Mouse (Mus musculus): ENCODE measurements around the gene Rab7b. TPM values are rescaled to one million over a fixed set of nuclear protein-coding genes. Genes with fewer than 3 reads are reported as not detected.

Gene Rab7b
- total RNA-seq, 4 experiments from 2014 or later, result 0.85 to 15.3 (median 5.2) TPM

DNA sequence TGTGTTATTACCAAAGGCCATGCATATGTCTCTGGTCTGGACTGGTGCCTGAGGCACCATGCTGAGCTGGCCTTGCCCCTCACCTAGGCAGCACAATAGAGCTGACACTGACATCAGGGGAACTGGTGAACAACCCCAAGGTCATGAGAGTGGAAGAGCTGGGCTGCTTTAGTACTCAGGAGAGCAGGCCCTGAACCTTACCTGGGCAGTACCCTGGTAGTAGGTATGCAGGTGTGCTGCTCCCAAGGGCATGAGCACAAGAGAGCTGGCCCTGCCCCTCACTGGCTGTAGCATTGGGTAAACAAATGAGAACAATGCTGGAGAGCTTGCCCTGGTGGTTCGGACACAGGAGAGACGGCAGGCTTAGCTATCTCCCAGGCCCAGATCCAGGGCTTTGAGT is 6.8 kb downstream of the Rab7b start:
- DNase-seq (ENCODE audit: low spot score in 2 of 2), result no peak

DNA sequence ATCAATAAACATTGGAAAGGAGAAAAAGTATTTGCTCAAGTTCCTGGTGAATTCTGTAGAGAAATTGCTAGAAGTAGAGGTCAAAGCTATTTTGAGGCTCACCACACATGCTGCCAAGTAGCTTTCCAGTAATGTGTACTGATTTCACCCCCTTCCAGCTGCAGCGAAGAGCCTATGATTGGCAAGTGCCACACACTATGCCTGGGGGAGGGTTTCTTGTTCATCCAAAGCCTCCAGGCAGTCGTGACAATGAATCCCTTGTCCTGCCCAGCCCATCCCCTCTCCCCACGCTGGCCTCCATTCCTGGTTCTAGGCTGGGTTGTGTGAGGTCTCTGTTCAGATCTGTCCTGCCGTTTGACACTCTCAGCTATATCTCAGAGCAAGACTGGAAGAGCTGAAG is 7.8 kb downstream of the Rab7b start:
- DNase-seq (ENCODE audit: low spot score in 2 of 2), result peak; percentile 30 to 35

DNA sequence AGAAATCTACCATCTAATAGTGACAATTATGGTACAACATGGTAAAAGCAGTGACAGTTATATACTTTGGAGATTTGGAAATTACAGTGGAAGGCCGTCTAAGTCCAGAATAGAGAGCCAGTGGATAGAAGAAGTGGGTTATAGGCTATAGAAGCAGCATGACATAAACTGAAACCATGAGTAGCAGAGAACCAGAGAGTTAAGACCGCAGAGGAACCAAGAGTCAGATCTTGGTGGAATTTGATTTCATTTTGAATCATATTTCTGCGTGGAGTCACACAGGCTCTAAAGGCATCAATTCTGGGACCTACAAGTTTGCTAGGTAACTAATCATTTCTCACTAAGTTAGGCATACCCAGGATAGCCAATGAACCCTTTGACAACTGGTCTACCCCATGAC is 10.3 kb downstream of the Rab7b start:
- DNase-seq (ENCODE audit: low spot score in 2 of 2), result no peak

DNA sequence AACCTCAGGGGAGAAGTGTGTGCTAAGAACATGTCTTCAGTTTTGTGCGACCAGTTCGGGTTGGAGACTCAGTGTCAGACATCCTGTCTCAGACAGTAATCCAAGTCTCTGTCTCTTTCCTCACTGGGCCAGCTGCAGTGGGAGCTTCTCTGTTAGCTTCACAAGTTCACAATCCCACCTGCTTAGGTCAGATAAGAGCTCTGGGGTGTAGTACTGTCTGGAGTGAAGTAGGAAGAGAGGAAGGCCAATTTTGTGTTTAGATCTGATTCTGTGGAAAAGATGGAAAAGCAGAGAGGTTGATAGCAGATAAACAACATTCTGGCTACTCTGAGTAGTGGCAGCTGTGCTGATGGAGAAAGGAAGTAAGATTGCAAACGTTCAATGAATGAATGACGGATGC is 11.1 kb downstream of the Rab7b start:
- DNase-seq (ENCODE audit: low spot score in 2 of 2), result no peak

DNA sequence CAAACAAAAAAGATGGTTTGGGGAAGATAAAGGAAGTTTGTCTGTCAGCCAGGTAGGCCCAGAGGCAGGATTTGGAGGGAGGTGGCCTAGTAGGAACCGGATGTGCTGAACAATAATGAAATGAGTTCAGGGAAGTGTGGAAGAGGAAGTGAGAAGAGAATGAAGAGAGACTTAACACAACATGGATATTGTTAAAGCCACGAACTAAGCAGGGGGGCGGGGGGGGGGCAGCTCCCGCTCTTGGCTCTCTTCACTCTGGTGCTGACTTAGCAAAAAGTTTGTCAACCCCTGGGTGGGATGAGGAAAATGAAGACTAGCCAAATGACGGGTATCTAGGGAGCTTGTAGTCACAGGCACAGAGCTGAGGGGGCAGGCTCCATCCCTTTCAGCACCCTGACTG is 12.0 kb downstream of the Rab7b start:
- DNase-seq (ENCODE audit: low spot score in 2 of 2), result no peak

DNA sequence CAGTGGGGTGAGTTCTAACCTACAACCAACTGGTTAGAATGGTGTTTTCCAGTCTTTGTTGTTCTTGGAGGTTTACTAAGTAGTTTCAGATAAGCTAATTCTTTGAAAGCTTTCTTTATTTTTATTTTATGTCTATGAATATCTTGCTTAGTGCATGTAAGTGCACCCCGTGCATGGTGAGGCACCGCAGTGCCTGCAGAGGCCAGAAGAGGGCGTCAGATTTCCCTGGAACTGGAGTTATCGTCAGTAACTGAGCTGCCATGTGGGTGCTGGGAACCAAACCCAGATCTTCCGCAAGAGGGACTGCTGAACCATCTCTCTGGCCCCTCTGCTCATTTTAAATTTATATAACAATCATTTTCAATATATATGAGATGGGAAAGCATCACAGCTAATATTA is 12.9 kb downstream of the Rab7b start:
- DNase-seq (ENCODE audit: low spot score in 2 of 2), result no peak

DNA sequence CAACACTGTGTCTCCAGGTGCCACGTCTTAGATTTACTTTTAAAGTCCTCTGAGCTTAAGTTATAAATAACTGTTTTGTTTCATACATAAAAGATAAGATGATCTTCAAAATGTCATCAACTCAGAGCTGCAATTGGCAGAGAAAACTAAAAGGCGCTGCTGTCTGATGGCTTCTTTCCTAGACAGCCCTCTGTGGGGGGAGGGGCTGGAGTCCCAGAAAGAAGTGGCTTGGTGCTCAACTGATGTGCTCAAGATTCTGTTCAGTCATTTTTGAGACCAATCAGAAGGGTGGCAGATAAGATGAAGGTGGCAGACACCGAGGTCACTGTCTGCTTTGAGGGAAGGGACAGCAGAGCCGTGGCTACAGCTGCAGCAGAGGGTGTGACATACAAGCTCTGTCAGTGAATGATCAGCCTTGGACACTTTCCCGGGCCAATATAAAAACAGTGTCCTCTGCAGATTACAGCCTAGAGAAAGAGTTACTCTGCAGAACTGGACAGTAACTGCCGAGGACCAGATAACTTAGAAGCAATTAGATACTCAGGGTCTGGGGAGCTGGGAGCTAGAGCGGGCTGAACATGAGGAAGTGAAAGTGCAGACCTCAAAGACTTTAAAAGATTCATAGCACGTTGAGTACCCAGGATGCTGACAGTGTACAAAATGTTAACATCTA is 13.7 kb downstream of the Rab7b start:
- no peak for DNase-seq (ENCODE audit: low spot score in 2 of 2)

DNA sequence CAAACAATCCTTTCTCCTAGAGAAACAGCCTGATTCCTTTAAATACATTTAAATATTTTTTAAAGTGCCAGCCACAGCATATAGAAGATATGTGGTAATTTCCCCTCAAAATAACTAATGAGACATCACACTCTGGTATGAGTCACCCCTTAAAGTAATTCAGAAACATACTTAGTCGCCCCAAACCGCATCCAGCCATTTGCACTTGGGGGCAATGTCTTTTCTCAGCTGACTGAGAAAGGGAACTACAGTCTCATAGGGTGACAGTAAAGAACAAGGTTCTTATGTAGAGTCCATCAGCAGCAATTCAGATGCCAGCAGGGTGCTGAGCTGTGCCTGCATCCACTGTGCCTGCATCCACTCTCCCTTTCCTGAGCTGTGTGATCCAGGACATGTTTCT is 15.0 kb downstream of the Rab7b start:
- no peak for DNase-seq (ENCODE audit: low spot score in 2 of 2)

DNA sequence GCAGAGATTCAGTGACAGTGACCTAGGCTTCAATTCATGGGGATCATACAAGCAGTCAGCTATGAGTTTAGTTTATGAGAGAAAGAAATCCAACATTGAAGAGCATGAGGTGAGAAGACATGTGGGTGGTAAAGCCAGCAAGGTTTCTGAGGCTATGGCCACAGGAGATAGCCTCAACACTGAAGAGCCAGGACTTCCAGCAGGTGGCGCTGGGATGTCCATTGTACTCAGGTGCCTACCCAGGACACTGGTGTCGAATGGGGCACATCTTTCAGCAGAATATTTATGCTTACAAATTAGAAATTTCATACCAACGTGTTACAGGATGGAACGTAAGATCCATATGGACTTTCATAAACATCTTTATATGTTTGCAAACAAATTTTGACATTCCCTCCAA is 19.8 kb downstream of the Rab7b start:
- peak in 1 of 2 experiments; percentile 28 for DNase-seq (ENCODE audit: low spot score in 2 of 2)

DNA sequence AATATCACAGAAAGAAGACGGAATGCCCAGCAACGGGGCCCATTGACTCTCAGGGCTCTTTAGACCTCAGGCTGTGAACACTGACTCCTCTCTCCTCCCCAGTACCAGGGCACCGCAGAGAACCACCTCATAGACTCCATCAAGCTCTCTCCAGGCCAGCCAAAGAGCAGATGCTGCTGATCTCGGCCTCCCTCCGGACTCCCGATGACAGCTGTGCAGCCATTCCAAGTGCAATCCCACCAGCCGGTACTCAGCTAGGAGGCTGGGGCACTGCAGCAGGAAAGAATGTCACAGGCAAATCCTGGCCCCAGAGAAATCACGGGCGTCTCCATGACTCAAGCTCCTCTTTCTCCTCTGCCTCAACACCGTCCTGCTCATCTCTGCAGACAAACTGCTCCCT is 23.0 kb downstream of the Rab7b start:
- DNase-seq (ENCODE audit: low spot score in 2 of 2), result no peak

DNA sequence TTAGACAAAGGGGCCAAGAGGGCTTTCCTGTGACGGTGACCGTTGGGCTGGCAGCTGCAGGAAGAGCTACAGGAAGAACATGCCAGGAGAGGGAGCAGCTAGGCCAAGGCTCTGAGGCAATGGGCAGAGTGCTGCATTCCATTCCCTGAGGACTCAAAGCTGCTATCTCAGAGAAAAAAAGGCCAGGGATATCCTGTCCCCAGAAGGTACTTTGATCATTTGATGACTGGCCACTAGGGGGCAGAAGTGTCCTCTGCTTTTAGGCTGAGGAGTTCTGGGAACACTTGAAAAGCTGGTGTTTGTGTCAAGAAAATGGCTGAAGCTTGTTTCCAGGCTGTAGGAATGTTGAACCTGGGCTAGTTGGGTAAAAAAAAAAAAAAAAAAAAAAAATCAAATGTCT is 23.9 kb downstream of the Rab7b start:
- DNase-seq (ENCODE audit: low spot score in 2 of 2), result peak; percentile 73 to 89

DNA sequence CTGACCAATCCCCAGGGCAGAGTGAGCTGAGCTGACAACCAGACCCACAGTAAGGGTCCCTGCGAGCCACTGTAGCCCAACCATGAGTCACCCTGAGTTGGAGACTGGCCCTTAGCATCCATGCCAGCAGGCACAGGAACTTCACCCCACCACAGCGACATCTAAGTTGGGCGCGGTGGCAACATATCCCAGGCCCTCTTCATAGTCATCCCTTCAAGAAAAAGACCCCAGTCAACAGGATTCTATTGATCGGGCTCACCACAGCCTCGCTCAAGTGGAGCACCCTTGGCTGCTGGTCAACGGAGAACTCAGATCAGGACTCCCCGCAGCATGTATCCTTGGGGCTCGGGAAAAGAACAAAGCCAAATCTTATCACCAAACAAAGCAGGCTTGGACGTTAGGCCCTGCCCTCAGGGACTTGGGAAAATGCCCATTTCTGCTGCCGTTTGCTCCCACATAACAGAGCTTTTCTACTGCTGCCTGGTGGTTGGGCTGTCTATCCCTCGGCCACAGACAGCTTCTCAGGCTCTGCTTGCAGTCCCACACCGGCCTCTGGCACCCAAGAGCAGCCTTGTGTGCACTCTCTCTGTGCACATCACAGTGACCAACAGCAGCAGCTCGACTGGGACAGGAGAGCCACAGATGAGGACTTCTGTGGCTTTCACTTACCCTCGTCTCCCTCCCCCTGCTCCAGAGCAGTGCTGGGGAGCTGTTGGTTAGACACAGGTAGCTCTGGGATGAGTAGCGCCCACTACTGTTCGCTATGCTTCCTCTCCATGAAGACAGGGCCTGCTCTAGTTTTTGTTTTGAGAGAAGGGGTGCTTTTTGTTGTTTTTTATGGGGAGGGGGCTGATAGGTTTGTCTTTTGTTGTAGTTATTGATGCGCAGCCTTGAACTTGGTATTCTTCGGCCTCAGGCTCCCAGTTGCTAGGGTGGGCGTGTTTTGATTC is 26.2 kb downstream of the Rab7b start:
- no peak for DNase-seq (ENCODE audit: low spot score in 2 of 2)

DNA sequence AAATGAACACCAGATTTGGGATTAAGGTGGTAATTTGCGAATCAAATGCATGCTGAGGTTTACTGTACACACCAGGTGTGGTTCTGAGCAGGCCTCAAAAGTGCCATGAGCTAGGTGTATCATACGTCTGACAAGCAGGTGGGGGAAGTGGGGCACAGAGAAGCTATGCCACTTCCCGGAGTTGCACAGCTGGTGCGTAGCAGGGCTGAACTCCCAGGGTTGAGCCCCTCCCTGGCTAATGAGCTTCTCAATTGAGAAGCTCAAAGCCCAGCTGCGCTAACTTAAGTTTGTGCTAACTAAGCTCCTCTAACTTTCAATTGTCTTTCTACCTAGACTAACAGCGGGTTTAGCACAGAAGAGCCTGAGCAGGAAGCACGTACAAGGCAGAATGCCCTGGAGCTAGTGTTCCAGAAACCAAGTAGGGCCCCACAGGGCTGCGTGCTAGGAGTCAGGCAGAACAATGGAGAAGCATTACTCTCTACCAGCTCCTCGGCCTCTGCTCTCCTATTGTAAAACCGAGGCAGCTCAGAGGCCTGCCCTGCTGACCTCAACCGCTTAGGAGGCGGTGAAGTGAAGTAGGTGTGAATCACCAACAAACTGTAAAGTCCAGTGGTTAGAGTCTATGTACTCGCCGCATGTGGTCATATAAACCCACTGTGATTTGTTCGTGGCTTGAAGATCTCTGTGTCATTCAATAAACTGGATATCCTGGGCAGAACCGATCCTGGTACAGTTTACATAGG is 30.6 kb downstream of the Rab7b start:
- DNase-seq (ENCODE audit: low spot score in 2 of 2), result no peak

DNA sequence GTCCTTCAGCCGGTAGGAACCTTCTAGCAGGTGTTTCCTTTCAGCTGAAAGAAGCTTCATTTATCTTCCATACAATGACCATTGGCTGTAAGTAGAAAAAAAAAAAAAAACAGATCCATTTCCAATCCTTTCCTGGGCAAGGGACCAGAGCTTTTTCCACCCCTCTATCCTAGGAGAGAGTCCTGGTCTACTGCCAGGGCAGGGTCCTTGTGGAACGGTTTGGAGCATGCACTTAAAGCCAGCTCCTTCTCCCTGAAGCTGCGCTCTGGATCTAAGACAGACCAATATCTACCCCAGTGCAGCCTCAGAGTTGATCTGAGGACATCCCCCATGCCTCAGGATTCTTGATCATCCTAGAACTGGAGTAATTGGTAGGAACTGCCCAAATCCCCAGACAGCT is 33.5 kb downstream of the Rab7b start:
- DNase-seq (ENCODE audit: low spot score in 2 of 2), result no peak

DNA sequence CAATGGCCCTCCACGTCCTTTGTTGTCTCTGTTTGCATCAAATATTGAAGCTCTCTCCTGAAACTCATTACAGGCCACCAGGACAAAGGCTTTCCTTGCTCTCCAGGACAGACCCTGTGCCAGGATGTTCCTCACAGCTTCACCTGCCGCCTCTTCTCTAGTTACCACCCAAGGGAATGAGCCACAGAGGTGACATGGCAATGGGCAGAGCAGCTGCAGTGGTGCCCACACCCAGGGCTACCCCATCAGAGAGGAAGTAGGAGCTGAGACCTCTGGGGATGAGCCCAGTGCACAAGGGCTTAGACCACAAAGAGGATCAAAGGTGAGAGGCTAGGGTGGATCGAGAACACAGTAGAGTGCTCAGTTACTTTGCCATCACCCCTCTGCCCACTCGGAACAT is 35.1 kb downstream of the Rab7b start:
- DNase-seq (ENCODE audit: low spot score in 2 of 2), result no peak

DNA sequence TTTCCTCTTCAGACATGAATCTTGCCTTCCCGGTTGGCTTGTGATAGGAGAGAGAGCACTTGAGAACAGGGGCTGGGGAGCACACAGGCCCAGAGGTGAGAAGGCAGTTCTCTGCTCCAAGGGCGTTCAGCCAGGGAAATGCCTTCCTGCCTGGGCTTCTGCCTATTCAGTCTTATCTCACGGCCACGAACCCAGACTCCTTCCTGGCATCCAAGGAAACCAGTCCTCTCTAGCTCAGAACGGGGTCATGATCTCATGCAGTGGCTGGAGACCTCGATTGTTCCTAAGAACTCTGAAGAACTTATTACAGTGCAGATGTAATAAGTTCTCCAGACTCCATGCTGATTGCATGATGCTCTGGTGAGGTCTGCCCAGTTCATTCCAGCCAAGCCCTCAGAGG is 38.1 kb downstream of the Rab7b start:
- DNase-seq (ENCODE audit: low spot score in 2 of 2), result no peak

DNA sequence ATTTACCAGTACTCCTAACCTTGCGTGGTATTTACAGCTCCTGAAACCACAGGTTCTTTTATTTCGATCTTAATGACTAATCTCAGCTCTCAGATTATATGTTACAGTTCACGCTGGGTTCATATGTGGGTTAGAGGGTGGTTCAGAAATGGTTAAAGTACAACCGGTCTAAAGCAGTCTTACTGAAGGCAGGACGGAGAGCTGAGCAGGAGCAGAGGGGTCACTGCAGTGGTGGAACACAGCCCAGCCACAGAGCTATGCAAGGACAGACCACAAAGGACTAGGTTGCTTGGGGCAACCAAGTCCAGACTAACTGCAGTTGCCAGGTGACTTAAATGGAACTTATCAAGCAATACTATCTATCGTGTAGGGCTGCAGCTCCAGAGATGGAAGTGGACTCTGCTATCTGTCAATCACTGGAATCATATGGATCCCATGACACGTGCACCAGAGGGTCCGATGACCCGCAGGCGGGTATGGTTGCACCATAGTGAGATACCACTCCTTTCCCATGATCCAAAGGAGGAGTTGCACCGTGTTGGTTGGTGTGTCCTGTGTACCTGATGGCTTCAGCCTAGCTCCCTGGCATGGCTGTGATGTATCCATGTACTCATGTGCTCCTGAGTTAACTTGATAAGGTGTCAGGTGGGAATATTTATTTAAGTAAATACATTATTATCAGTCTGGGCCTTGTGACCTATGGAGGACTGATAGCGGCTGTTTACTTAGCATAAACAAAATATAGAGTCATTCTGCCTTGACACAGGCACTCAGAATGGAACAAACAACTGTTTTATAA is 42.3 kb downstream of the Rab7b start:
- DNase-seq (ENCODE audit: low spot score in 2 of 2), result no peak

DNA sequence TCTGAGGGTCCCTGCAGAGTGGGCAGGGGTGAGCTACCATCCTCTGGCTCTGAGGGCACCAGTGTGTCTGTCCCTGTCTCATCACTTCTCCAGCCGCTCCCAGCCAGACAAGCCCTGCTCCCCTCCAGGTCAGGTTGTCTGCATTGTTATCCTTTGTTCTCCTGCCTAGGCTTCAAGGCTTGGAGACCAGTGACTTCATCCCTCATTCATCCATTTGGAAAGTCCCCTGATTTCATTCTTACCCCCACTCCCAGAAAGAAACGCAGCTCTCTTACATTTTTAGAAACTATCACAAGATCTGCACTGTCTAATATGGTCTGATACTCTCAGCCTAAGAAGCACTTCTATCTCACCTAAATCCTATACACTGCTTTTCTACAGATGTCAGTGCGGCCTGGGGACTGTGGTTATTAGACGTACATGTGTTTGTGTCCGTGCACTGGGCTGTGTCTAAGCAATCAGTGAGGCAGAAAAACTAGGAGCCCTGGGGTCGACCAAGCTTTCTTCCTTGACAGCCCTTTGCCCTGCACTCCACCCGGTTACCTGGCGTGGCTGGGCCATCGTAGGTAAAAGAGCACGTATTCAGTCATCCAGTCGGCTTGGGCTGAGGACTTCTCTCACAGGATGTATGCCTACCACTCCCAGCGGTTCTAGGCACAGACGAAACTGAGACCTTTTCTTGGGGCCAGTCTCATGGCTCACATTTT is 45.1 kb downstream of the Rab7b start:
- DNase-seq (ENCODE audit: low spot score in 2 of 2), result no peak

DNA sequence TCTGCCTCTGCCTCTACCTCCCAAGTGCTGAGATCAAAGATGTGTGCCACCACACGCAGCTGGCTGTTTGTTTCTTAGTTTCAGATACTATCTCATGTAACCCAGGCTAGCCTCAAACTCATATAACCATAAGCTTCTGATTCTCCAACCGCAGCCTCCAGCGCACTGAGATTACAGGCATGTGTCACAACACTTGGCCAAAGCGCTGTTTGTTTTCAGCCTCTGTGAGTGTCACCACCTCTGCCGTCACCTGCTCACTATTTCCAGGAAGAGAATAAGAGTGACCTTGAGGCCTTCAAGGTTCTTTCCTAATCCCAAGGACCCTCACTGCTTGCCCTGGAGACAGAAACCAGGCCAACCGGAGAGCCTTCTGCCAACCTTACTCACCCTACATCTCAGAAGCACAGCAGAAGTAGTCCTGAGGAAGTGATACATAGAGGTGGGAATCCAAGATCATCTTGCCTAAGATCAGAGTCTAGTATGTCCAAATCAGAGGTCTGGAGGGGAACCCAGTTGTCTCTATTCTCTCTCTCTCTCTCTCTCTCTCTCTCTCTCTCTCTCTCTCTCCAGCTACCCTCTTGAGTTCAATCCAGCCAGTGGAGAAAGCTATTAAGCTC is 46.3 kb downstream of the Rab7b start:
- no peak for DNase-seq (ENCODE audit: low spot score in 2 of 2)

DNA sequence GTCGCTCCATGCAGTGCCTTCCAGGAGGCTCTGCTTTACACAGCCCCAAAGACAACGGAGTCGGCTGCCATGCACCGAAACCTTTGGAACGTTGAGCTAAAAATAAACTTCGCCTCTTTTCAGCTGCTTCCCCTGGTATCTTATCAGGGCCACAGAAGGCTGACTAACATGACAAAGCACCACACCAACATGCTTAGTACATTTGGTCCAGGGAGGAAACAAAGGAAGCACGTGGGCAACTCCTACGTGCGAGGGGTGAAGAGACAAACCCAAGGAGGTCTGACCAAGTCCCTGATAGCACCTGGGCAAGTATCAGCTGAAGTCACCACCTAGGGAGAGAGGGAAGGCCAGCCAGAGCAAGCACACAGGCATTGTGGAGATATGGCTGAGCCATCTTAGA is 48.0 kb downstream of the Rab7b start:
- DNase-seq (ENCODE audit: low spot score in 2 of 2), result no peak

All from layer of hippocampus, adult 8-10 months (tissue).